Comparison of ENCODE assay signal across 22 mouse cellular contexts in the genomic region with DNA sequence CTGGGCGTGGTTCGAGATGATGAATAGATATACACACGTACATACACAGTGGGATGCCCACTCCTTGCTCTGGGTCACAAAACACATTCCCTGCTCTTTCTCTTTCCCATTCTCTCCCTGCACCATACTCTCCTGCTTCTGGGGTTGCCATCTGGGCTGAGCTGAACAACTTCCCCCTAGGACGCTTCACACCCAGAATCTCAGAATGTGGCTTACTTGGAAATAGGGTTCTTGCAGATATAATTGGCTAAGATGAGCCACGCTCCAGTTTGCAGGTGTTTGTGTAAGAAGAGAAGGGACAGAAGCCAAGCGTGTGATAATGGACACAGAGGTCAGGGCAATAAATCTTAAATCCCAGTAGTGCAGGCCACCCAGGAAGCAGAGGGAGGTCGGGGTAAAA. TPM values are rescaled to one million over a fixed set of nuclear protein-coding genes. Genes with fewer than 3 reads are reported as not detected.
"Had no signal": no experiment of that assay in that cellular context is flagged by ENCODE, and none has a peak within 500 bp of the region (broad histone marks: within the 10 kb centered on the region; RNA-seq: fewer than 3 reads in every experiment).

No protein-coding gene starts in this region.

- H3K9me3 ChIP-seq: limb, embryonic 12.5 days; limb, embryonic 15.5 days; midbrain, embryonic 12.5 days; midbrain, embryonic 15.5 days; neural tube, embryonic 13.5 days had no signal

- DNase-seq: kidney, adult 18-20 months; kidney, adult 9 months; kidney, postnatal 25 days; left cerebral cortex, postnatal 4 days; liver, postnatal 0 days; lung, embryonic 14.5 days; spleen, adult 18-20 months; thymus, adult 2 months; thymus, postnatal 14 days; thymus, postnatal 4 days had no signal

- H3K36me3 ChIP-seq: limb, embryonic 12.5 days; limb, embryonic 15.5 days; midbrain, embryonic 12.5 days; midbrain, embryonic 15.5 days; neural tube, embryonic 13.5 days had no signal

- ATAC-seq: liver, postnatal 0 days; lung, postnatal 0 days; midbrain, embryonic 15.5 days had no signal

- H3K27me3 ChIP-seq: midbrain, embryonic 15.5 days had no signal

- H3K9ac ChIP-seq: limb, embryonic 12.5 days; limb, embryonic 15.5 days; liver, embryonic 14.5 days; liver, postnatal 0 days; lung, embryonic 14.5 days; midbrain, embryonic 12.5 days; midbrain, embryonic 15.5 days had no signal

- H3K4me2 ChIP-seq: limb, embryonic 12.5 days; limb, embryonic 15.5 days; liver, embryonic 11.5 days; lung, embryonic 14.5 days; midbrain, embryonic 12.5 days; midbrain, embryonic 15.5 days; neural tube, embryonic 13.5 days had no signal

- H3K27ac ChIP-seq: limb, embryonic 12.5 days; limb, embryonic 15.5 days; liver, embryonic 14.5 days; macrophage; midbrain, embryonic 12.5 days; midbrain, embryonic 15.5 days; neural tube, embryonic 13.5 days had no signal

- H3K4me3 ChIP-seq: limb, embryonic 12.5 days; limb, embryonic 15.5 days; midbrain, embryonic 12.5 days; midbrain, embryonic 15.5 days; myocyte; neural tube, embryonic 13.5 days had no signal

- H3K4me1 ChIP-seq: limb, embryonic 12.5 days; limb, embryonic 15.5 days; midbrain, embryonic 15.5 days had no signal

RNA-seq across cellular contexts. Expression of gene Gabrd, which starts 15.9 kb away (rescaled TPM):
- total RNA-seq: neutrophil, adult 5-6 weeks had no signal
- polyA plus RNA-seq: liver, embryonic 11.5 days; liver, embryonic 14.5 days; lung, embryonic 14.5 days; midbrain, embryonic 12.5 days had no signal

RNA-seq across cellular contexts. Expression of gene Prkcz, which starts 20.8 kb away (rescaled TPM):
- total RNA-seq: monocyte, adult 5-6 weeks had no signal
- polyA plus RNA-seq: macrophage had no signal
